Mouse (Mus musculus): ENCODE results near the gene Cdh13. TPM values are rescaled to one million over a fixed set of nuclear protein-coding genes. Genes with fewer than 3 reads are reported as not detected.

Gene Cdh13
- polyA plus RNA-seq, 1 experiment, result 44.3 TPM

GRCm38 (mm10) chr8:118515616-118516015 lies 232.1 kb downstream of the Cdh13 start:
- TF ChIP-seq CTCF (IDR thresholded peaks at IDR 0.05; ENCODE audit: insufficient read depth, low read length), result no peak
- no peak for TF ChIP-seq POLR2A (IDR thresholded peaks at IDR 0.05; ENCODE audit: borderline replicate concordance, extremely low read depth, low read depth, low read length)
- WGBS, result 73% methylated on average over 6 of the region's 6 CpGs
- DNase-seq, result no peak
- H3K4me1 ChIP-seq (ENCODE audit: control insufficient read depth, insufficient read depth, low read length), result no peaks in the 10 kb centered on the region
- no peak overlapping the region for H3K4me3 ChIP-seq (replicated peaks; ENCODE audit: extremely low read depth, low read depth, low read length)

- TF ChIP-seq CTCF (IDR thresholded peaks at IDR 0.05; ENCODE audit: insufficient read depth, low read length), result no peak
- TF ChIP-seq POLR2A (IDR thresholded peaks at IDR 0.05; ENCODE audit: borderline replicate concordance, extremely low read depth, low read depth, low read length), result no peak
- Histone ChIP-seq H3K4me3 (replicated peaks; ENCODE audit: extremely low read depth, low read depth, low read length) (no peak overlapping the region), H3K4me1 (ENCODE audit: control insufficient read depth, insufficient read depth, low read length) (no peaks in the 10 kb centered on the region)
- 82% methylated on average over 4 of the region's 4 CpGs for WGBS
- DNase-seq, result no peak
Measured at GRCm38 (mm10) chr8:118517071-118517470, 233.5 kb downstream of the Cdh13 start.

GRCm38 (mm10) chr8:118518030-118518741 lies 234.7 kb downstream of the Cdh13 start:
- 24% methylated on average over 13 of the region's 13 CpGs for WGBS
- Histone ChIP-seq H3K4me3 (replicated peaks; ENCODE audit: extremely low read depth, low read depth, low read length) (no peak overlapping the region), H3K4me1 (ENCODE audit: control insufficient read depth, insufficient read depth, low read length) (no peaks in the 10 kb centered on the region)
- DNase-seq, result no peak
- TF ChIP-seq CTCF (IDR thresholded peaks at IDR 0.05; ENCODE audit: insufficient read depth, low read length), result no peak

- no peak for DNase-seq
- H3K4me3 ChIP-seq (replicated peaks; ENCODE audit: extremely low read depth, low read depth, low read length), result no peak overlapping the region
- 45% methylated on average over 3 of the region's 3 CpGs for WGBS
- TF ChIP-seq POLR2A (IDR thresholded peaks at IDR 0.05; ENCODE audit: borderline replicate concordance, extremely low read depth, low read depth, low read length) (no peak), CTCF (IDR thresholded peaks at IDR 0.05; ENCODE audit: insufficient read depth, low read length) (no peak)
- H3K4me1 ChIP-seq (ENCODE audit: control insufficient read depth, insufficient read depth, low read length), result no peaks in the 10 kb centered on the region
Measured at GRCm38 (mm10) chr8:118518742-118519102, 235.2 kb downstream of the Cdh13 start.

- no peak overlapping the region for H3K4me3 ChIP-seq (replicated peaks; ENCODE audit: extremely low read depth, low read depth, low read length)
- no peak for DNase-seq
- WGBS, result 68% methylated on average over 1 of the region's 1 CpGs
- TF ChIP-seq CTCF (IDR thresholded peaks at IDR 0.05; ENCODE audit: insufficient read depth, low read length) (no peak), POLR2A (IDR thresholded peaks at IDR 0.05; ENCODE audit: borderline replicate concordance, extremely low read depth, low read depth, low read length) (no peak)
- no peaks in the 10 kb centered on the region for H3K4me1 ChIP-seq (ENCODE audit: control insufficient read depth, insufficient read depth, low read length)
Measured at GRCm38 (mm10) chr8:118523922-118524321, 240.4 kb downstream of the Cdh13 start.

GRCm38 (mm10) chr8:118538816-118539558 lies 255.5 kb downstream of the Cdh13 start:
- 78% methylated on average over 8 of the region's 8 CpGs for WGBS
- no peaks in the 10 kb centered on the region for H3K4me1 ChIP-seq (ENCODE audit: control insufficient read depth, insufficient read depth, low read length)
- H3K4me3 ChIP-seq (replicated peaks; ENCODE audit: extremely low read depth, low read depth, low read length), result no peak overlapping the region
- no peak for TF ChIP-seq CTCF (IDR thresholded peaks at IDR 0.05; ENCODE audit: insufficient read depth, low read length)
- no peak for TF ChIP-seq POLR2A (IDR thresholded peaks at IDR 0.05; ENCODE audit: borderline replicate concordance, extremely low read depth, low read depth, low read length)
- DNase-seq, result no peak

GRCm38 (mm10) chr8:118539559-118539819 lies 256.0 kb downstream of the Cdh13 start:
- Histone ChIP-seq H3K4me3 (replicated peaks; ENCODE audit: extremely low read depth, low read depth, low read length) (no peak overlapping the region), H3K4me1 (ENCODE audit: control insufficient read depth, insufficient read depth, low read length) (no peaks in the 10 kb centered on the region)
- TF ChIP-seq CTCF (IDR thresholded peaks at IDR 0.05; ENCODE audit: insufficient read depth, low read length), result no peak
- TF ChIP-seq POLR2A (IDR thresholded peaks at IDR 0.05; ENCODE audit: borderline replicate concordance, extremely low read depth, low read depth, low read length), result no peak
- WGBS, result 37% methylated on average over 5 of the region's 5 CpGs
- no peak for DNase-seq

- DNase-seq, result no peak
- 85% methylated on average over 4 of the region's 4 CpGs for WGBS
- no peaks in the 10 kb centered on the region for H3K4me1 ChIP-seq (ENCODE audit: control insufficient read depth, insufficient read depth, low read length)
- no peak for TF ChIP-seq CTCF (IDR thresholded peaks at IDR 0.05; ENCODE audit: insufficient read depth, low read length)
- no peak for TF ChIP-seq POLR2A (IDR thresholded peaks at IDR 0.05; ENCODE audit: borderline replicate concordance, extremely low read depth, low read depth, low read length)
- no peak overlapping the region for H3K4me3 ChIP-seq (replicated peaks; ENCODE audit: extremely low read depth, low read depth, low read length)
Measured at GRCm38 (mm10) chr8:118539941-118540340, 256.4 kb downstream of the Cdh13 start.

GRCm38 (mm10) chr8:118552397-118552796 lies 268.9 kb downstream of the Cdh13 start:
- no peak overlapping the region for H3K4me3 ChIP-seq (replicated peaks; ENCODE audit: extremely low read depth, low read depth, low read length)
- DNase-seq, result no peak
- TF ChIP-seq CTCF (IDR thresholded peaks at IDR 0.05; ENCODE audit: insufficient read depth, low read length) (no peak), POLR2A (IDR thresholded peaks at IDR 0.05; ENCODE audit: borderline replicate concordance, extremely low read depth, low read depth, low read length) (no peak)
- no peaks in the 10 kb centered on the region for H3K4me1 ChIP-seq (ENCODE audit: control insufficient read depth, insufficient read depth, low read length)
- WGBS, result 81% methylated on average over 14 of the region's 14 CpGs

GRCm38 (mm10) chr8:118552842-118553241 lies 269.3 kb downstream of the Cdh13 start:
- TF ChIP-seq POLR2A (IDR thresholded peaks at IDR 0.05; ENCODE audit: borderline replicate concordance, extremely low read depth, low read depth, low read length), result no peak
- TF ChIP-seq CTCF (IDR thresholded peaks at IDR 0.05; ENCODE audit: insufficient read depth, low read length), result no peak
- 83% methylated on average over 4 of the region's 4 CpGs for WGBS
- Histone ChIP-seq H3K4me3 (replicated peaks; ENCODE audit: extremely low read depth, low read depth, low read length) (no peak overlapping the region), H3K4me1 (ENCODE audit: control insufficient read depth, insufficient read depth, low read length) (no peaks in the 10 kb centered on the region)
- no peak for DNase-seq
